Mouse (Mus musculus) stomach, postnatal 0 days (tissue): ENCODE data around the gene Iffo2.

Experiments
- CTCF ChIP-seq: IDR thresholded peaks from 2 replicates; pipeline ENCODE4 v1.5.1; 2016; ENCODE audit warnings: antibody characterized with exemption, low read depth, mild to moderate bottlenecking, moderate library complexity
- EP300 ChIP-seq: optimal IDR thresholded peaks from 2 replicates; pipeline ENCODE3; 2016; ENCODE audit warnings: antibody characterized with exemption

DNA sequence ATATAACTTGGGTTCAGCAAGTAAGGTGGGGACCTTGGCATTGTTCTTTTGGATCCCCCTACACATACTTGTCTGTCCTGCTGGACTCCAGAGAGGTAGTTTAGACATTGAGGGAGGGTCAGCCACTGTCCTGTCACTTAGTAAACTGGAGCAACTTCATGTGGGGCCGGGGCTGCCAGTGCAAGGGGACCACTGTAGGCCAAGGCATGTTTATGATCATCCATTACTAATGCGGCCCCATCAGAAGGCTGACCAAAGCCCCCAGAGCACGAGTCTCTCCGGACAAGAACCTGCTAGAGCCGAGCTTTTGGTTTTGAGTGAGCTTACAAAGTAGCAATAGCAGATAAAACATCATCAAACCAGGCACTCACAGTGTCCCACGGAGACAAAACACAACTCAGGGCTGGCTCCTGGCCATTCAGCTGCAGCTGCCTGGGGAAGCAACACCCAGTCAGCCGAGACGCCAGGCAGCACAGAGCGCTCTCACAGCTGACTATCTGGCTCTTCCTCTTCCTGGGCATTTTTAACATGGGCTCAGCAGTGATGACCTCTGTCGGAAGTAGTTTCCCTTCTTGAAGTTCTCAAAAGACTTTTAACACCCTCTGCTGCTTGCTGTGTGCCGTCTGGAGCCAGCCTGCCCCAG is 39.8 kb upstream of the Iffo2 start:
- TF ChIP-seq CTCF (no peak), EP300 (no peak)
